9 mouse cellular contexts compared by ENCODE assay signal in genomic region chr5:139505073-139505606, GRCm38 (mm10). TPM values are rescaled to one million over a fixed set of nuclear protein-coding genes. Genes with fewer than 3 reads are reported as not detected.
DNase-seq lines count a peak whose midpoint lies in the region; ATAC-seq and TF ChIP-seq lines count a peak whose summit lies in the region.
"Had no signal": no experiment of that assay in that cellular context is flagged by ENCODE, and none has a peak within 500 bp of the region (broad histone marks: within the 10 kb centered on the region; RNA-seq: fewer than 3 reads in every experiment).

No protein-coding gene starts in this region.

- H3K4me3 ChIP-seq in hindbrain, embryonic 11.5 days (ENCODE audit: low read depth, low read length) = no peak overlapping the region
- H3K4me3 ChIP-seq: lung, embryonic 15.5 days had no signal

- H3K4me1 ChIP-seq in hindbrain, embryonic 11.5 days (replicated peaks; ENCODE audit: control insufficient read depth, insufficient read depth, low read length) = no peaks in the 10 kb centered on the region
- H3K4me1 ChIP-seq: lung, embryonic 15.5 days had no signal

- 10% methylated on average over 12 of the region's 14 CpGs for WGBS in hindbrain, embryonic 11.5 days

- ATAC-seq in erythroid progenitor cell, adult 5-6 weeks (replicated peaks; ENCODE audit: low FRiP score, poor library complexity, severe bottlenecking) = peak; percentile 90
- ATAC-seq in hindbrain, embryonic 11.5 days (ENCODE audit: low FRiP score) = no peak

- TF ChIP-seq CTCF in brain, embryonic 14.5 days (IDR thresholded peaks at IDR 0.05; ENCODE audit: borderline replicate concordance, extremely low read depth, insufficient read depth, insufficient read length) = peak; percentile 85

- no peak overlapping the region for H3K4me2 ChIP-seq in hindbrain, embryonic 11.5 days (replicated peaks; ENCODE audit: low read depth, low read length)
- H3K4me2 ChIP-seq: lung, embryonic 15.5 days had no signal

- no peak overlapping the region for H3K27ac ChIP-seq in hindbrain, embryonic 11.5 days (ENCODE audit: low read depth, low read length)
- H3K27ac ChIP-seq: lung, embryonic 15.5 days had no signal

- TF ChIP-seq POLR2A in brain, embryonic 14.5 days (IDR thresholded peaks at IDR 0.05; ENCODE audit: borderline replicate concordance, extremely low read depth, insufficient read depth, insufficient read length, poor library complexity, severe bottlenecking) = no peak

- H3K27me3 ChIP-seq in hindbrain, embryonic 11.5 days (ENCODE audit: control insufficient read depth, insufficient read depth, low read length) = peaks cover 2% of the 10 kb centered on the region; the same call in 1 of the 2 replicates

- no peaks in the 10 kb centered on the region for H3K36me3 ChIP-seq in hindbrain, embryonic 11.5 days (ENCODE audit: control insufficient read depth, insufficient read depth, low read length)
- H3K36me3 ChIP-seq: lung, embryonic 15.5 days had no signal

- peak; percentile 59 for DNase-seq in MEL-GATA-1-ER (ENCODE audit: extremely low read depth, low read depth)
- DNase-seq in brain, embryonic 14.5 days (ENCODE audit: low read depth) = peak; percentile 68
- DNase-seq in hindbrain, embryonic 11.5 days (ENCODE audit: low spot score) = peak; percentile 86
- peak; percentile 50 to 81 for DNase-seq in layer of hippocampus, adult 8-10 months (ENCODE audit: low spot score in 2 of 2)
- peak; percentile 81 for DNase-seq in lung, postnatal 25 days (ENCODE audit: low spot score)
- peak; percentile 79 for DNase-seq in right cerebral cortex, postnatal 14 days
- peak; percentile 85 for DNase-seq in urinary bladder, postnatal 25 days (ENCODE audit: low spot score)

- no peaks in the 10 kb centered on the region for H3K9me3 ChIP-seq in hindbrain, embryonic 11.5 days (ENCODE audit: control insufficient read depth, low read length)
- H3K9me3 ChIP-seq: lung, embryonic 15.5 days had no signal

- H3K9ac ChIP-seq in hindbrain, embryonic 11.5 days (ENCODE audit: low read depth, low read length) = no peak overlapping the region
- H3K9ac ChIP-seq: lung, embryonic 15.5 days had no signal

RNA-seq across cellular contexts. Expression of gene Zfand2a, which starts 20.8 kb away (rescaled TPM):
- 21.2 and 28.0 TPM in 2 replicates for polyA plus RNA-seq in brain, embryonic 14.5 days (2012; rRNA removed)
- 7.2 and 9.2 TPM in 2 replicates for total RNA-seq in erythroid progenitor cell, adult 5-6 weeks (2015; ENCODE audit: low replicate concordance)
- total RNA-seq in erythroid progenitor cell, adult 5-6 weeks (2017; ENCODE audit: low replicate concordance) = 3.6 and 5.8 TPM in 2 replicates
- 6.7 and 8.4 TPM in 2 replicates for polyA plus RNA-seq in hindbrain, embryonic 11.5 days (2014; fragmentation: Nextera tagmentation; extraction: Ambion mirVana)
- 10 to 100 TPM; 53.9 to 60.2 (median 54.8) TPM for total RNA-seq in layer of hippocampus, adult 8-10 months (2022)

RNA-seq across cellular contexts. Expression of gene Uncx, which starts 38.2 kb away (rescaled TPM):
- 26.5 and 42.0 TPM in 2 replicates for polyA plus RNA-seq in brain, embryonic 14.5 days (2012; rRNA removed)
- not detected in 2 replicates for total RNA-seq in erythroid progenitor cell, adult 5-6 weeks (2015; ENCODE audit: low replicate concordance)
- total RNA-seq in erythroid progenitor cell, adult 5-6 weeks (2017; ENCODE audit: low replicate concordance) = not detected in 2 replicates
- 57.9 and 66.8 TPM in 2 replicates for polyA plus RNA-seq in hindbrain, embryonic 11.5 days (2014; fragmentation: Nextera tagmentation; extraction: Ambion mirVana)
- not detected for total RNA-seq in layer of hippocampus, adult 8-10 months (2022)

RNA-seq across cellular contexts. Expression of gene 3110082I17Rik, which starts 44.8 kb away (rescaled TPM):
- 12.3 and 13.4 TPM in 2 replicates for polyA plus RNA-seq in brain, embryonic 14.5 days (2012; rRNA removed)
- total RNA-seq in erythroid progenitor cell, adult 5-6 weeks (2015; ENCODE audit: low replicate concordance) = 4.7 TPM in 1 of 2 replicates, not detected in the other
- total RNA-seq in erythroid progenitor cell, adult 5-6 weeks (2017; ENCODE audit: low replicate concordance) = 3.2 and 4.2 TPM in 2 replicates
- 29.2 and 31.2 TPM in 2 replicates for polyA plus RNA-seq in hindbrain, embryonic 11.5 days (2014; fragmentation: Nextera tagmentation; extraction: Ambion mirVana)
- total RNA-seq in layer of hippocampus, adult 8-10 months (2022) = 10 to 100 TPM; 13.7 to 22.1 (median 17.1) TPM

Comparison
In these comparisons a context has a peak if more than half of its experiments do, and no peak if none do; other contexts are left out.
1. RNA of gene Zfand2a, which starts 20.8 kb away (total RNA-seq): 53.9 to 60.2 TPM in layer of hippocampus, adult 8-10 months; 3.6 to 9.2 TPM in erythroid progenitor cell, adult 5-6 weeks; every median in the first group is over 4 times any median in the second.
2. Peak in every context shown above with its lines, with median percentiles within 50 percentile points of each other: DNase-seq.